Mouse (Mus musculus) induced T-regulatory cell, adult 2 months (primary cell): ENCODE measurements around the gene Pum1.

ENCODE experiments used
- DNase-seq: peaks from one replicate; pipeline ENCODE4 v3.0.0-alpha.2; 2012; ENCODE audit warnings: low read depth

Pum1 gene

GRCm38 (mm10) chr4:130792376-130793179, 129.5 kb downstream of the Pum1 start, which contains the start of gene Sdc3:
TSS of gene Sdc3 (plus strand) at chr4:130792537.
- peak; percentile 67 for DNase-seq

GRCm38 (mm10) chr4:130793180-130793501, 130.0 kb downstream of the Pum1 start:
- peak; percentile 18 for DNase-seq

GRCm38 (mm10) chr4:130794771-130795170, 131.7 kb downstream of the Pum1 start:
- no peak for DNase-seq

- no peak for DNase-seq
Measured at GRCm38 (mm10) chr4:130795970-130796369, 132.8 kb downstream of the Pum1 start.

GRCm38 (mm10) chr4:130797201-130798051, 134.3 kb downstream of the Pum1 start:
- no peak for DNase-seq

GRCm38 (mm10) chr4:130798416-130798815, 135.3 kb downstream of the Pum1 start:
- DNase-seq: no peak

- DNase-seq: no peak
Measured at GRCm38 (mm10) chr4:130799118-130799517, 136.0 kb downstream of the Pum1 start.

GRCm38 (mm10) chr4:130799582-130799981, 136.5 kb downstream of the Pum1 start:
- no peak for DNase-seq

- no peak for DNase-seq
Measured at GRCm38 (mm10) chr4:130800147-130800546, 137.0 kb downstream of the Pum1 start.

- DNase-seq: no peak
Measured at GRCm38 (mm10) chr4:130801198-130801597, 138.1 kb downstream of the Pum1 start.

- peak; percentile 77 for DNase-seq
Measured at GRCm38 (mm10) chr4:130801624-130802329, 138.7 kb downstream of the Pum1 start.

GRCm38 (mm10) chr4:130803591-130803990, 140.5 kb downstream of the Pum1 start:
- no peak for DNase-seq

- DNase-seq: no peak
Measured at GRCm38 (mm10) chr4:130804292-130804691, 141.2 kb downstream of the Pum1 start.

GRCm38 (mm10) chr4:130804771-130805361, 141.7 kb downstream of the Pum1 start:
- DNase-seq: no peak

GRCm38 (mm10) chr4:130805746-130806145, 142.6 kb downstream of the Pum1 start:
- no peak for DNase-seq

- DNase-seq: no peak
Measured at GRCm38 (mm10) chr4:130806746-130807145, 143.6 kb downstream of the Pum1 start.

GRCm38 (mm10) chr4:130809784-130810183, 146.7 kb downstream of the Pum1 start:
- DNase-seq: no peak

GRCm38 (mm10) chr4:130810845-130811244, 147.7 kb downstream of the Pum1 start:
- no peak for DNase-seq

GRCm38 (mm10) chr4:130811385-130811784, 148.3 kb downstream of the Pum1 start:
- DNase-seq: no peak

GRCm38 (mm10) chr4:130813958-130814357, 150.8 kb downstream of the Pum1 start:
- DNase-seq: no peak

- no peak for DNase-seq
Measured at GRCm38 (mm10) chr4:130814742-130815330, 151.7 kb downstream of the Pum1 start.

GRCm38 (mm10) chr4:130815860-130816259, 152.7 kb downstream of the Pum1 start:
- no peak for DNase-seq
